Mouse (Mus musculus): ENCODE data around the gene Rictor. TPM values are rescaled to one million over a fixed set of nuclear protein-coding genes. Genes with fewer than 3 reads are reported as not detected.

The Rictor gene
- total and polyA plus RNA-seq, 3 experiments: 3.6 to 13.0 (median 11.0) TPM

DNA sequence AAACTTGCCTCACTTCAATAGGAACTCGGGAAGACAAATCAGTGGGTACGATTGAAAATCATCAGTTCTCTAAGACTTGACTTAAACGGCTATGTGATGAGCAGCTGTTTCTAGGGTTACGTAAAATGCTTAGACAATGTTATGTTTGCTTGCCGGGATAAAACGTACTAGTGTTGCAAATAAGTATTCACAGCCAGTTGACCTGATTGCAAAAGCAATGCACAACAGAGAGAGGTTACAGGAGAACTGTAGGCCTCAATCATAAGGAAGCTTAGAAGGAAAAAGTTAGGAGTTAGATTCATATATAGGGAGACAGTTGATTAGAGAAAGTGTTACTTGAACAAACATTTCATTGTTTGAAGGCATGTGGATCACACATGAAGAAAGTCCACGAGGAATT lies 2.2 kb downstream of the Rictor start:
- peaks cover 13% of the 10 kb centered on the region for H3K36me3 ChIP-seq (ENCODE audit: control insufficient read depth, insufficient read depth, low read length)
- WGBS: 64% methylated on average over 7 of the region's 7 CpGs
- no peak for DNase-seq
- peaks cover 7% of the 10 kb centered on the region for H3K79me2 ChIP-seq (replicated peaks; ENCODE audit: control insufficient read depth, insufficient read depth, low read length)
- no peak overlapping the region for H3K27ac ChIP-seq
- H3K4me3 ChIP-seq: no peak overlapping the region
- no peaks in the 10 kb centered on the region for H3K27me3 ChIP-seq (ENCODE audit: control insufficient read depth, insufficient read depth, low read length)
- intact Hi-C loops (cut with DNase I): loop anchor here (5.0 to 10.0 kb wide), 2 partner anchors 37 to 414 kb away; no protein-coding TSS in a partner anchor
- H3K4me1 ChIP-seq (ENCODE audit: control insufficient read depth, insufficient read depth, low read length): peaks cover 8% of the 10 kb centered on the region
- TF ChIP-seq POLR2A (IDR thresholded peaks at IDR 0.05; ENCODE audit: insufficient read depth, low read depth, low read length) (no peak), CTCF (IDR thresholded peaks at IDR 0.05) (no peak), EP300 (IDR thresholded peaks at IDR 0.05; ENCODE audit: insufficient read depth, low read depth, low read length) (no peak)
- H3K9ac ChIP-seq (ENCODE audit: low read depth, low read length): no peak overlapping the region

DNA sequence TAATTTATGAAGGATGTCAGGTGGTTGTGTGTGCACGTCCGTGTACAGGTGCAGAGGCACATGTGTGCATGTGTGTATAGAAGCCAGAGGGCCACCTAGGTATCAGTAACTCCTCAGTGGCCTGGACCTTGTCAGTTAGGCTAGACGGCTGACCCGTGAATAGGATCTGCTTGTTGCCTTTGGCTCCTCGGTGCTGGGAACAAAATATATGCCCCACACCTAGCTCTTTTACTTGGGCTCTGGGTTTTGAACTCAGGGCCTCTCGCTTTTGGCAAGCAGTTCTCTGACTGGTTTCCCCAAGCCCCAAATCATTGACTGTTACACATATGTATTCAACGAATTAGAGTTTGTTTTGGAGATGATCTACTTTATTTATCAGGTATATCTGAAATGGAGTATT lies 3.0 kb downstream of the Rictor start:
- H3K36me3 ChIP-seq (ENCODE audit: control insufficient read depth, insufficient read depth, low read length): peaks cover 13% of the 10 kb centered on the region
- H3K4me3 ChIP-seq: no peak overlapping the region
- WGBS: 72% methylated on average over 7 of the region's 7 CpGs
- H3K27ac ChIP-seq: no peak overlapping the region
- peaks cover 8% of the 10 kb centered on the region for H3K4me1 ChIP-seq (ENCODE audit: control insufficient read depth, insufficient read depth, low read length)
- no peaks in the 10 kb centered on the region for H3K27me3 ChIP-seq (ENCODE audit: control insufficient read depth, insufficient read depth, low read length)
- no peak for DNase-seq
- H3K79me2 ChIP-seq (replicated peaks; ENCODE audit: control insufficient read depth, insufficient read depth, low read length): peaks cover 7% of the 10 kb centered on the region
- TF ChIP-seq POLR2A (IDR thresholded peaks at IDR 0.05; ENCODE audit: insufficient read depth, low read depth, low read length) (no peak), CTCF (IDR thresholded peaks at IDR 0.05) (no peak), EP300 (IDR thresholded peaks at IDR 0.05; ENCODE audit: insufficient read depth, low read depth, low read length) (no peak)
- no peak overlapping the region for H3K9ac ChIP-seq (ENCODE audit: low read depth, low read length)
- intact Hi-C loops (cut with DNase I): loop anchor here (5.0 to 10.0 kb wide), 2 partner anchors 36 to 414 kb away; no protein-coding TSS in a partner anchor

- Histone ChIP-seq H3K27ac (no peak overlapping the region), H3K9ac (ENCODE audit: low read depth, low read length) (no peak overlapping the region), H3K27me3 (ENCODE audit: control insufficient read depth, insufficient read depth, low read length) (no peaks in the 10 kb centered on the region), H3K36me3 (ENCODE audit: control insufficient read depth, insufficient read depth, low read length) (peaks cover 11% of the 10 kb centered on the region), H3K79me2 (replicated peaks; ENCODE audit: control insufficient read depth, insufficient read depth, low read length) (peaks cover 9% of the 10 kb centered on the region), H3K4me3 (no peak overlapping the region), H3K4me1 (ENCODE audit: control insufficient read depth, insufficient read depth, low read length) (peaks cover 8% of the 10 kb centered on the region)
- intact Hi-C loops (cut with DNase I): loop anchor here (5.0 to 10.0 kb wide), 2 partner anchors 32 to 410 kb away; no protein-coding TSS in a partner anchor
- TF ChIP-seq CTCF (IDR thresholded peaks at IDR 0.05) (no peak), POLR2A (IDR thresholded peaks at IDR 0.05; ENCODE audit: insufficient read depth, low read depth, low read length) (no peak), EP300 (IDR thresholded peaks at IDR 0.05; ENCODE audit: insufficient read depth, low read depth, low read length) (no peak)
- no peak for DNase-seq
- WGBS: 44% methylated on average over 7 of the region's 7 CpGs
Observed at GRCm38 (mm10) chr15:6714819-6715218, 6.6 kb downstream of the Rictor start.

- TF ChIP-seq POLR2A (IDR thresholded peaks at IDR 0.05; ENCODE audit: insufficient read depth, low read depth, low read length) (no peak), CTCF (IDR thresholded peaks at IDR 0.05) (no peak), EP300 (IDR thresholded peaks at IDR 0.05; ENCODE audit: insufficient read depth, low read depth, low read length) (no peak)
- intact Hi-C loops (cut with DNase I): loop anchor here (10.0 kb wide), 1 partner anchor 410 kb away; no protein-coding TSS in a partner anchor
- 63% methylated on average over 6 of the region's 6 CpGs for WGBS
- Histone ChIP-seq H3K36me3 (ENCODE audit: control insufficient read depth, insufficient read depth, low read length) (peaks cover 11% of the 10 kb centered on the region), H3K4me1 (ENCODE audit: control insufficient read depth, insufficient read depth, low read length) (peaks cover 8% of the 10 kb centered on the region), H3K79me2 (replicated peaks; ENCODE audit: control insufficient read depth, insufficient read depth, low read length) (peaks cover 9% of the 10 kb centered on the region), H3K27me3 (ENCODE audit: control insufficient read depth, insufficient read depth, low read length) (no peaks in the 10 kb centered on the region), H3K9ac (ENCODE audit: low read depth, low read length) (no peak overlapping the region), H3K27ac (no peak overlapping the region), H3K4me3 (no peak overlapping the region)
- no peak for DNase-seq
Observed at GRCm38 (mm10) chr15:6715237-6715636, 7.1 kb downstream of the Rictor start.

GRCm38 (mm10) chr15:6721385-6721784 lies 13.2 kb downstream of the Rictor start:
- 79% methylated on average over 2 of the region's 2 CpGs for WGBS
- Histone ChIP-seq H3K9ac (ENCODE audit: low read depth, low read length) (no peak overlapping the region), H3K4me3 (no peak overlapping the region), H3K4me1 (ENCODE audit: control insufficient read depth, insufficient read depth, low read length) (peaks cover 2% of the 10 kb centered on the region), H3K36me3 (ENCODE audit: control insufficient read depth, insufficient read depth, low read length) (peaks cover 2% of the 10 kb centered on the region), H3K79me2 (replicated peaks; ENCODE audit: control insufficient read depth, insufficient read depth, low read length) (peaks cover 5% of the 10 kb centered on the region; the same call in 1 of the 2 replicates), H3K27me3 (ENCODE audit: control insufficient read depth, insufficient read depth, low read length) (no peaks in the 10 kb centered on the region), H3K27ac (no peak overlapping the region)
- intact Hi-C loops (cut with DNase I): no loop called here
- TF ChIP-seq POLR2A (IDR thresholded peaks at IDR 0.05; ENCODE audit: insufficient read depth, low read depth, low read length) (no peak), EP300 (IDR thresholded peaks at IDR 0.05; ENCODE audit: insufficient read depth, low read depth, low read length) (no peak), CTCF (IDR thresholded peaks at IDR 0.05) (no peak)
- DNase-seq: no peak

GRCm38 (mm10) chr15:6721802-6722201 lies 13.6 kb downstream of the Rictor start:
- no peak overlapping the region for H3K4me3 ChIP-seq
- H3K9ac ChIP-seq (ENCODE audit: low read depth, low read length): no peak overlapping the region
- H3K4me1 ChIP-seq (ENCODE audit: control insufficient read depth, insufficient read depth, low read length): peaks cover 3% of the 10 kb centered on the region
- H3K27ac ChIP-seq: no peak overlapping the region
- DNase-seq: no peak
- H3K79me2 ChIP-seq (replicated peaks; ENCODE audit: control insufficient read depth, insufficient read depth, low read length): peaks cover 5% of the 10 kb centered on the region; the same call in 1 of the 2 replicates
- WGBS: 78% methylated on average over 4 of the region's 4 CpGs
- TF ChIP-seq CTCF (IDR thresholded peaks at IDR 0.05): no peak
- no peak for TF ChIP-seq POLR2A (IDR thresholded peaks at IDR 0.05; ENCODE audit: insufficient read depth, low read depth, low read length)
- no peak for TF ChIP-seq EP300 (IDR thresholded peaks at IDR 0.05; ENCODE audit: insufficient read depth, low read depth, low read length)
- intact Hi-C loops (cut with DNase I): no loop called here
- peaks cover 2% of the 10 kb centered on the region for H3K36me3 ChIP-seq (ENCODE audit: control insufficient read depth, insufficient read depth, low read length)
- H3K27me3 ChIP-seq (ENCODE audit: control insufficient read depth, insufficient read depth, low read length): no peaks in the 10 kb centered on the region
